In the genomic region with DNA sequence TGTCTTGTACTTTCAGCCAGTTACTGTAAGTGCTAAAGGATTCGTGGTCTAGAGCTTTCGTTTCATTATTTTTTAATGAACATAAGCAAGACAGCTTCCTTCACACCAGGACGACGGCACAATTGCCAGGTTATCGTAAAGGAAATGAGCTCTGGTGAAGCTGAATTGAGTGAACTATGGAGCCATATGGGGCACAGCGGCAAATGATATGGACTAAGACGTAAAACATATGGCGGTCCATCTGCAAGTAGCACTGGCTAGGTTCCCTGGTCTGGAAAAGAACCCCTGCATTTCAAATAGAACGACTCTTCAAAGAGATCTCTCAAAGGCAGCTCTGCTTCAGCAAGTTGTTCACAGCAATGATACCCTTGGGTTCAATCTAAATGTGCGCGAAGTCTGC, we compare ENCODE assay signal across 8 mouse cellular contexts. TPM values are rescaled to one million over a fixed set of nuclear protein-coding genes. Genes with fewer than 3 reads are reported as not detected.
DNase-seq lines count a peak whose midpoint lies in the region; ATAC-seq lines count a peak whose summit lies in the region.

No protein-coding gene starts in this region.

- ATAC-seq in kidney, embryonic 14.5 days (ENCODE audit: low FRiP score, low TSS enrichment), result no peak
- no peak for ATAC-seq in intestine, embryonic 14.5 days (replicated peaks; ENCODE audit: low FRiP score, low TSS enrichment, low read depth)
- ATAC-seq in neural tube, embryonic 11.5 days (ENCODE audit: insufficient read depth, low FRiP score, low TSS enrichment), result no peak

- WGBS in kidney, embryonic 14.5 days, result 25% methylated on average over 11 of the region's 11 CpGs
- WGBS in embryonic facial prominence, embryonic 10.5 days, result 52% methylated on average over 11 of the region's 11 CpGs
- 48% methylated on average over 11 of the region's 11 CpGs for WGBS in intestine, embryonic 14.5 days
- 19% methylated on average over 11 of the region's 11 CpGs for WGBS in neural tube, embryonic 11.5 days

- H3K27ac ChIP-seq in kidney, embryonic 14.5 days (ENCODE audit: low read depth, low read length), result no peak overlapping the region
- H3K27ac ChIP-seq in embryonic facial prominence, embryonic 10.5 days (replicated peaks), result peak overlapping the region; percentile 96
- H3K27ac ChIP-seq in intestine, embryonic 14.5 days (ENCODE audit: low read depth), result peak overlapping the region; percentile 96; the same call in 1 of the 2 replicates
- peak overlapping the region; percentile 86; the same call in 1 of the 2 replicates for H3K27ac ChIP-seq in neural tube, embryonic 11.5 days (ENCODE audit: low read depth, low read length)

- peaks cover 19% of the 10 kb centered on the region for H3K4me1 ChIP-seq in kidney, embryonic 14.5 days (ENCODE audit: control insufficient read depth, insufficient read depth, low read length)
- peaks cover 55% of the 10 kb centered on the region for H3K4me1 ChIP-seq in embryonic facial prominence, embryonic 10.5 days
- H3K4me1 ChIP-seq in intestine, embryonic 14.5 days (replicated peaks; ENCODE audit: control insufficient read depth, insufficient read depth, low read length), result peaks cover 24% of the 10 kb centered on the region; the same call in 1 of the 2 replicates
- H3K4me1 ChIP-seq in neural tube, embryonic 11.5 days (ENCODE audit: control insufficient read depth, insufficient read depth, low read length), result peaks cover 16% of the 10 kb centered on the region

- peaks cover 11% of the 10 kb centered on the region; the same call in 1 of the 2 replicates for H3K36me3 ChIP-seq in kidney, embryonic 14.5 days (ENCODE audit: control insufficient read depth, insufficient read depth, low read length)
- H3K36me3 ChIP-seq in embryonic facial prominence, embryonic 10.5 days (replicated peaks), result peaks cover 17% of the 10 kb centered on the region
- peaks cover 18% of the 10 kb centered on the region for H3K36me3 ChIP-seq in intestine, embryonic 14.5 days (ENCODE audit: control insufficient read depth, insufficient read depth, low read length)
- no peaks in the 10 kb centered on the region for H3K36me3 ChIP-seq in neural tube, embryonic 11.5 days (ENCODE audit: control insufficient read depth, insufficient read depth, low read length)

- H3K9me3 ChIP-seq in kidney, embryonic 14.5 days (ENCODE audit: control insufficient read depth, low read length), result no peaks in the 10 kb centered on the region
- H3K9me3 ChIP-seq in embryonic facial prominence, embryonic 10.5 days, result no peaks in the 10 kb centered on the region; the same call in 1 of the 2 replicates
- no peaks in the 10 kb centered on the region for H3K9me3 ChIP-seq in intestine, embryonic 14.5 days (ENCODE audit: control insufficient read depth, low read length)
- no peaks in the 10 kb centered on the region for H3K9me3 ChIP-seq in neural tube, embryonic 11.5 days (ENCODE audit: control insufficient read depth, low read length)

- H3K4me2 ChIP-seq in kidney, embryonic 14.5 days (replicated peaks; ENCODE audit: low read depth, low read length), result peak overlapping the region; percentile 85
- peak overlapping the region; percentile 86 for H3K4me2 ChIP-seq in intestine, embryonic 14.5 days (ENCODE audit: low read length)
- peak overlapping the region; percentile 63 for H3K4me2 ChIP-seq in neural tube, embryonic 11.5 days (ENCODE audit: low read depth)

- DNase-seq in kidney, adult 9 months, result no peak
- DNase-seq in embryonic facial prominence, embryonic 10.5 days (ENCODE audit: low spot score), result no peak
- peak; percentile 58 for DNase-seq in intestine, embryonic 14.5 days (ENCODE audit: low spot score)
- DNase-seq in neural tube, embryonic 11.5 days (ENCODE audit: low spot score), result no peak
- DNase-seq in right cerebral cortex, adult 18-20 months, result no peak
- no peak for DNase-seq in urinary bladder, postnatal 4 days (ENCODE audit: low spot score in 2 of 2)
- no peak for DNase-seq in testis, postnatal 10 days (ENCODE audit: low spot score)

- peak overlapping the region; percentile 78 for H3K4me3 ChIP-seq in kidney, embryonic 14.5 days (ENCODE audit: low read length)
- H3K4me3 ChIP-seq in embryonic facial prominence, embryonic 10.5 days, result peak overlapping the region; percentile 95
- peak overlapping the region; percentile 94 for H3K4me3 ChIP-seq in intestine, embryonic 14.5 days (ENCODE audit: low read depth, low read length)
- H3K4me3 ChIP-seq in neural tube, embryonic 11.5 days (ENCODE audit: low read depth, low read length), result peak overlapping the region; percentile 73

- no peaks in the 10 kb centered on the region for H3K27me3 ChIP-seq in kidney, embryonic 14.5 days (ENCODE audit: control insufficient read depth, insufficient read depth, low read length)
- peaks cover 7% of the 10 kb centered on the region for H3K27me3 ChIP-seq in embryonic facial prominence, embryonic 10.5 days (replicated peaks; ENCODE audit: low read depth, poor library complexity, severe bottlenecking)
- no peaks in the 10 kb centered on the region for H3K27me3 ChIP-seq in intestine, embryonic 14.5 days (replicated peaks; ENCODE audit: control insufficient read depth, insufficient read depth, low read length)
- H3K27me3 ChIP-seq in neural tube, embryonic 11.5 days (ENCODE audit: control insufficient read depth, insufficient read depth, low read length), result no peaks in the 10 kb centered on the region

- H3K9ac ChIP-seq in kidney, embryonic 14.5 days (ENCODE audit: low read depth, low read length), result peak overlapping the region; percentile 94; the same call in 1 of the 2 replicates
- H3K9ac ChIP-seq in intestine, embryonic 14.5 days (ENCODE audit: low read length), result peak overlapping the region; percentile 96
- H3K9ac ChIP-seq in neural tube, embryonic 11.5 days (ENCODE audit: low read length), result peak overlapping the region; percentile 88

RNA-seq across cellular contexts. Expression of gene Rgmb, which starts 6.5 kb away (rescaled TPM):
- polyA plus RNA-seq in kidney, embryonic 14.5 days (2014; fragmentation: Nextera tagmentation; extraction: Ambion mirVana), result 12.3 and 16.4 TPM in 2 replicates
- 17.3 and 18.1 TPM in 2 replicates for polyA plus RNA-seq in embryonic facial prominence, embryonic 10.5 days (2016; fragmentation: Nextera tagmentation; extraction: Ambion mirVana)
- polyA plus RNA-seq in intestine, embryonic 14.5 days (2014; fragmentation: Nextera tagmentation; extraction: Ambion mirVana), result 54.0 and 56.3 TPM in 2 replicates
- polyA plus RNA-seq in neural tube, embryonic 11.5 days (2014; fragmentation: Nextera tagmentation; extraction: Ambion mirVana), result 109 and 110 TPM in 2 replicates
